Mouse (Mus musculus): ENCODE data around the gene Klk1b8.
"Not testable (repeated sequence)": the region's sequence is repeated elsewhere in the genome, so short reads cannot be mapped to it uniquely, and the experiment has no call there.

Gene Klk1b8

GRCm38 (mm10) chr7:43995577-43995976 is 45.1 kb downstream of the Klk1b8 start, which contains the start of gene Klk1b11:
Gene Klk1b11, plus strand, starts transcription at chr7:43995877.
- not testable (repeated sequence) for DNase-seq (ENCODE audit: low spot score in 2 of 2)

All from frontal cortex, postnatal 36 days (tissue).